10 mouse cellular contexts compared by ENCODE assay signal in the genomic region with DNA sequence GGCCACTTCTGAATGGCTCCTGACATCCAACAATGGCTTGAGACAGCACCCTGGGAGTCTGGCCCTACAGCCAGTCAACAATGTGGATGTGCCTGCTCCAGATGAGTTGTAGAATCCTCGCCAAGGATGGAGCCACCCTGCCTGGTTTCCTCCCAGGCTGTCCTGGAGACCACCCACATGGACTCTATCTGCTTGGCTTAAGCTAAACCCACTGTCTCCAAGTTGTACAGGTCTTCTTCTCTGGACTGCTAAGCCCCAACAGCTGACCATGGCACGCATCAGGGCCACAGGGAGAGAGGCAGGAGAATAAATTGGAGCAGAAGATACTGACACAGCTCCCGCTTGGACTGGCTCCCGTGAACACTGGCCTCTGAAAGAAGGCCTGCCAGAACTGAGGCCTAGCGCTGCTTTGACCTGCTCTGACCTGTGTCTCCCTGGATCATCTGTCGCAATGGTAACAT. TPM values are rescaled to one million over a fixed set of nuclear protein-coding genes. Genes with fewer than 3 reads are reported as not detected.
DNase-seq lines count a peak whose midpoint lies in the region; ATAC-seq and TF ChIP-seq lines count a peak whose summit lies in the region.
"Had no signal": no experiment of that assay in that cellular context is flagged by ENCODE, and none has a peak within 500 bp of the region (broad histone marks: within the 10 kb centered on the region; RNA-seq: fewer than 3 reads in every experiment).

No protein-coding gene starts in this region.

- H3K36me3 ChIP-seq in kidney, embryonic 14.5 days (ENCODE audit: control insufficient read depth, insufficient read depth, low read length), result no peaks in the 10 kb centered on the region
- H3K36me3 ChIP-seq in forebrain, embryonic 12.5 days (replicated peaks), result no peaks in the 10 kb centered on the region
- H3K36me3 ChIP-seq: neural tube, embryonic 13.5 days had no signal

- H3K4me1 ChIP-seq in kidney, embryonic 14.5 days (ENCODE audit: control insufficient read depth, insufficient read depth, low read length), result peaks cover 11% of the 10 kb centered on the region; the same call in 1 of the 2 replicates
- H3K4me1 ChIP-seq in forebrain, embryonic 12.5 days, result peaks cover 6% of the 10 kb centered on the region

- no peak for TF ChIP-seq CTCF in gastrocnemius, adult 2 months (IDR thresholded peaks at IDR 0.05)

- DNase-seq in kidney, postnatal 25 days, result peak; percentile 20 to 48
- peak; percentile 91 for DNase-seq in gastrocnemius, adult 2 months
- DNase-seq in lung, postnatal 14 days, result peak; percentile 23
- no peak for DNase-seq in layer of hippocampus, postnatal 36 days

- no peak overlapping the region for H3K27ac ChIP-seq in kidney, embryonic 14.5 days (ENCODE audit: low read depth, low read length)
- peak overlapping the region; percentile 87 for H3K27ac ChIP-seq in gastrocnemius, adult 2 months
- no peak overlapping the region for H3K27ac ChIP-seq in forebrain, embryonic 12.5 days
- H3K27ac ChIP-seq: liver, embryonic 14.5 days; neural tube, embryonic 13.5 days had no signal

- intact Hi-C loops in gastrocnemius, adult 2 months (cut with DNase I), result no loop called here

- no peak overlapping the region for H3K4me3 ChIP-seq in kidney, embryonic 14.5 days (ENCODE audit: low read length)
- no peak overlapping the region for H3K4me3 ChIP-seq in gastrocnemius, adult 2 months
- no peak overlapping the region for H3K4me3 ChIP-seq in forebrain, embryonic 12.5 days (replicated peaks)
- H3K4me3 ChIP-seq: neural tube, embryonic 13.5 days had no signal

- no peak overlapping the region for H3K9ac ChIP-seq in kidney, embryonic 14.5 days (ENCODE audit: low read depth, low read length)
- H3K9ac ChIP-seq in forebrain, embryonic 12.5 days, result no peak overlapping the region
- H3K9ac ChIP-seq: liver, embryonic 14.5 days had no signal

- 72% methylated on average over 6 of the region's 6 CpGs for WGBS in kidney, embryonic 14.5 days
- 87% methylated on average over 6 of the region's 6 CpGs for WGBS in forebrain, embryonic 12.5 days

- H3K9me3 ChIP-seq in kidney, embryonic 14.5 days (ENCODE audit: control insufficient read depth, low read length), result no peaks in the 10 kb centered on the region
- H3K9me3 ChIP-seq in forebrain, embryonic 12.5 days, result no peaks in the 10 kb centered on the region
- H3K9me3 ChIP-seq: neural tube, embryonic 13.5 days had no signal

- no peaks in the 10 kb centered on the region for H3K27me3 ChIP-seq in kidney, embryonic 14.5 days (ENCODE audit: control insufficient read depth, insufficient read depth, low read length)
- no peaks in the 10 kb centered on the region for H3K27me3 ChIP-seq in forebrain, embryonic 12.5 days
- H3K27me3 ChIP-seq: neural tube, embryonic 13.5 days had no signal

- no peak for ATAC-seq in kidney, embryonic 14.5 days (ENCODE audit: low FRiP score, low TSS enrichment)
- ATAC-seq in cerebellum, adult (ENCODE audit: insufficient number of reproducible peaks, low FRiP score, low TSS enrichment), result 0 out of 2 replicates have a peak, but pooled peaks have one; percentile 3
- no peak for ATAC-seq in forebrain, embryonic 12.5 days (ENCODE audit: low FRiP score)
- no peak for ATAC-seq in activated CD4-positive, CD25-positive, alpha-beta regulatory T cell, adult 4 months

- no peak overlapping the region for H3K4me2 ChIP-seq in kidney, embryonic 14.5 days (replicated peaks; ENCODE audit: low read depth, low read length)
- H3K4me2 ChIP-seq in forebrain, embryonic 12.5 days, result no peak overlapping the region
- H3K4me2 ChIP-seq: neural tube, embryonic 13.5 days had no signal

RNA-seq across cellular contexts. Expression of a gene that starts 32.6 kb away (rescaled TPM):
- polyA plus RNA-seq in kidney, embryonic 14.5 days (2014; fragmentation: Nextera tagmentation; extraction: Ambion mirVana), result 7.0 and 7.1 TPM in 2 replicates
- 10 to 100 TPM; 12.8 to 14.9 TPM for total RNA-seq in gastrocnemius, adult 2 months (2021)
- polyA plus RNA-seq in forebrain, embryonic 12.5 days (2016; fragmentation: Nextera tagmentation; extraction: Ambion mirVana), result 0.92 and 0.96 TPM in 2 replicates
- total RNA-seq in layer of hippocampus, postnatal 36 days (2021), result 10 to 100 TPM; 55.5 to 59.3 TPM
- polyA plus RNA-seq in activated CD4-positive, CD25-positive, alpha-beta regulatory T cell, adult 4 months (2017; shearing (Covaris generic)), result 1 to 10 TPM in 1 of 2 experiments, under 1 TPM in 1; 0.66 to 1.2 TPM

Comparison
In these comparisons a context has a peak if more than half of its experiments do, and no peak if none do; other contexts are left out.
1. DNase-seq: peak in kidney, postnatal 25 days (2 of 2), gastrocnemius, adult 2 months (single experiment) and lung, postnatal 14 days (single experiment); none in layer of hippocampus, postnatal 36 days (0 of 2).